Mouse (Mus musculus) intestine, embryonic 15.5 days (tissue): ENCODE data around the gene Kcnab1. TPM values are rescaled to one million over a fixed set of nuclear protein-coding genes. Genes with fewer than 3 reads are reported as not detected.

ENCODE experiments used
- ATAC-seq: fragments of 200-750 bp; cut with Nextera tagmentation; 2 replicates; pipeline ENCODE4 v1.8.0; 2017; ENCODE audit warnings: moderate TSS enrichment, moderate library complexity
- H3K27ac ChIP-seq: fragments of 300-500 bp; sonication (generic); 2 replicates; pipeline ENCODE4 v1.5.1; 2015; ENCODE audit warnings: mild to moderate bottlenecking, inconsistent platforms
- H3K27me3 ChIP-seq: fragments of 300-500 bp; sonication (generic); replicated peaks from 2 replicates; pipeline ENCODE4 v1.6.1; 2015; ENCODE audit warnings: inconsistent platforms
- H3K36me3 ChIP-seq: fragments of 300-500 bp; sonication (generic); 2 replicates; pipeline ENCODE4 v1.6.1; 2015; ENCODE audit warnings: inconsistent platforms
- H3K4me1 ChIP-seq: fragments of 300-500 bp; sonication (generic); replicated peaks from 2 replicates; pipeline ENCODE4 v1.6.1; 2015; ENCODE audit warnings: inconsistent platforms
- H3K4me2 ChIP-seq: fragments of 300-500 bp; sonication (generic); replicated peaks from 2 replicates; pipeline ENCODE4 v1.6.1; 2015; ENCODE audit warnings: mild to moderate bottlenecking, inconsistent platforms
- H3K4me3 ChIP-seq: fragments of 300-500 bp; sonication (generic); replicated peaks from 2 replicates; pipeline ENCODE4 v1.5.1; 2015; ENCODE audit warnings: inconsistent platforms
- H3K9ac ChIP-seq: fragments of 300-500 bp; sonication (generic); 2 replicates; pipeline ENCODE4 v1.6.1; 2015; ENCODE audit warnings: inconsistent platforms
- H3K9me3 ChIP-seq: fragments of 300-500 bp; sonication (generic); 2 replicates; pipeline ENCODE4 v1.6.1; 2016; ENCODE audit warnings: inconsistent platforms
- WGBS: fragments of 180-500 bp; shearing (Covaris S2); methylation state at CpG from one replicate; pipeline ENCODE4 v1.1.7; 2015; 5-methylcytosine and 5-hydroxymethylcytosine counted together
- polyA plus RNA-seq: library from polyadenylated mRNA; unstranded; fragments of >200 nt; fragmentation: Nextera tagmentation; extraction: Ambion mirVana; gene quantifications from 2 replicates; pipeline ENCODE4 v1.2.1, GENCODE M21; 2015

Gene Kcnab1
- polyA plus RNA-seq = 5.1 and 5.5 TPM in 2 replicates

- WGBS = under 1% methylated on average over 30 of the region's 30 CpGs
- H3K4me1 ChIP-seq = 0 out of 2 replicates have a peak, but pooled peaks cover 3% of the 10 kb centered on the region
Measured at GRCm38 (mm10) chr3:65108945-65109921, at the start of gene Kcnab1. TSS of gene Kcnab1 (plus strand) at chr3:65109384.

GRCm38 (mm10) chr3:65088295-65088694 lies 20.9 kb upstream of the Kcnab1 start:
- Histone ChIP-seq H3K27me3 (no peaks in the 10 kb centered on the region), H3K27ac (no peak overlapping the region), H3K4me2 (no peak overlapping the region), H3K36me3 (no peaks in the 10 kb centered on the region), H3K9me3 (no peaks in the 10 kb centered on the region), H3K4me3 (no peak overlapping the region), H3K4me1 (no peaks in the 10 kb centered on the region), H3K9ac (no peak overlapping the region)
- WGBS = 89% methylated on average over 2 of the region's 2 CpGs
- no peak for ATAC-seq

More at GRCm38 (mm10) chr3:65108945-65109921, at the start of gene Kcnab1:
- Histone ChIP-seq H3K27me3 (0 out of 2 replicates have a peak, but pooled peaks cover 7% of the 10 kb centered on the region), H3K9ac (peak within 1 kb of the TSS; percentile 33), H3K9me3 (no peaks in the 10 kb centered on the region), H3K27ac (no peak within 1 kb of the TSS), H3K4me2 (peak within 1 kb of the TSS; percentile 79), H3K4me3 (peak within 1 kb of the TSS; percentile 37), H3K36me3 (no peaks in the 10 kb centered on the region)
- ATAC-seq = peak; percentile 77

- H3K27me3 ChIP-seq = 0 out of 2 replicates have a peak, but pooled peaks cover 6% of the 10 kb centered on the region
- H3K4me2 ChIP-seq = no peak overlapping the region
- H3K36me3 ChIP-seq = no peaks in the 10 kb centered on the region
- H3K4me3 ChIP-seq = no peak overlapping the region
- H3K27ac ChIP-seq = no peak overlapping the region
- no peaks in the 10 kb centered on the region for H3K4me1 ChIP-seq
- H3K9me3 ChIP-seq = no peaks in the 10 kb centered on the region
- WGBS = 46% methylated on average over 6 of the region's 6 CpGs
- H3K9ac ChIP-seq = no peak overlapping the region
- no peak for ATAC-seq
Measured at GRCm38 (mm10) chr3:65104117-65104516, 5.1 kb upstream of the Kcnab1 start.

- Histone ChIP-seq H3K4me1 (0 out of 2 replicates have a peak, but pooled peaks cover 3% of the 10 kb centered on the region), H3K9ac (no peak overlapping the region), H3K9me3 (no peaks in the 10 kb centered on the region), H3K27ac (no peak overlapping the region), H3K4me3 (no peak overlapping the region), H3K4me2 (peak overlapping the region; percentile 79), H3K27me3 (0 out of 2 replicates have a peak, but pooled peaks cover 7% of the 10 kb centered on the region), H3K36me3 (no peaks in the 10 kb centered on the region)
- no peak for ATAC-seq
- WGBS = 60% methylated on average over 9 of the region's 9 CpGs
Measured at GRCm38 (mm10) chr3:65110190-65110589, 1.0 kb downstream of the Kcnab1 start.

GRCm38 (mm10) chr3:65111176-65111575 lies 2.0 kb downstream of the Kcnab1 start:
- no peaks in the 10 kb centered on the region for H3K36me3 ChIP-seq
- H3K4me1 ChIP-seq = 0 out of 2 replicates have a peak, but pooled peaks cover 3% of the 10 kb centered on the region
- H3K9me3 ChIP-seq = no peaks in the 10 kb centered on the region
- H3K4me3 ChIP-seq = no peak overlapping the region
- H3K27ac ChIP-seq = no peak overlapping the region
- H3K27me3 ChIP-seq = 0 out of 2 replicates have a peak, but pooled peaks cover 7% of the 10 kb centered on the region
- no peak for ATAC-seq
- no peak overlapping the region for H3K4me2 ChIP-seq
- no peak overlapping the region for H3K9ac ChIP-seq
- WGBS = 96% methylated on average over 2 of the region's 2 CpGs

DNA sequence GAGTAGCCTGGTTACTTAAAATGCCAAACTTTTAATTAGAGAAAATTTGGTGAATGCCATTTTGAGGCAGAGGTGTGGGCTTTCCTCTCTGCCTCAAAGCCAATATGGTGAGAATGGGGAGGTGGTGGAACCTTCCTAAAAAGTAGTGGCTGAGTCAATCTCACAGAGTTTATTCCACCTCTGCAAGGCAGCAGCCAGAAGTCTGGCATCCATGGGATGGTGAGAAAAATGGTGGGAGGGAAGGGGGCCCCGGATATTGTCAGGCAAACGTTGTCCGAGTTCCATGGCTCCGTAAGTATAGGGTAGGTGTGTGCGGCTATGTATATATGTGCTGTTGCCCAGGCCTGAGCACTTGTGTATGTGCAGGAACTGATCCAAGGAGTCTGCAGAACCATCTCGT lies 6.0 kb downstream of the Kcnab1 start:
- no peaks in the 10 kb centered on the region for H3K9me3 ChIP-seq
- H3K4me3 ChIP-seq = no peak overlapping the region
- ATAC-seq = no peak
- H3K27ac ChIP-seq = no peak overlapping the region
- H3K4me1 ChIP-seq = no peaks in the 10 kb centered on the region
- no peak overlapping the region for H3K9ac ChIP-seq
- no peaks in the 10 kb centered on the region for H3K36me3 ChIP-seq
- WGBS = 83% methylated on average over 6 of the region's 6 CpGs
- no peak overlapping the region for H3K4me2 ChIP-seq
- H3K27me3 ChIP-seq = no peaks in the 10 kb centered on the region

DNA sequence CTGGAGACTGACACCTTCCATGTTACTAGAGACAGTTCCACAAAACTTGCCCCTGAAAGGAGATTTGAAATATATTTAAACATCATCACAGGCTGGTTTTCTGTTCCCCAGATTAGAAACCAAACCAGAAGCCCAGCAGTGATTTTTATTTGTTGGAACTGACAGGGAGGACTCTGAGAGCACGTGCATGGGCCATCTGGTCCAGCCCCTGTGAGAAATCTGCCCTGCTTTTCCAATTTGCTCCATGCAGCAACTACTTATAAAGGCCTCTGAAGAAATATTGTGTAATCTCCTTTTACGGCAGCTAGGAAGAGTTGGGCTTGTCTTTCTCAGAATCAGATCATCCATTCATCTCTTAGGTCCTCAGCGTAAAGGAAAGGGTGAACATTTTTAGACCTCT lies 7.8 kb downstream of the Kcnab1 start:
- H3K36me3 ChIP-seq = no peaks in the 10 kb centered on the region
- no peak for ATAC-seq
- H3K4me2 ChIP-seq = no peak overlapping the region
- no peak overlapping the region for H3K9ac ChIP-seq
- 69% methylated on average over 3 of the region's 3 CpGs for WGBS
- no peak overlapping the region for H3K27ac ChIP-seq
- no peaks in the 10 kb centered on the region for H3K4me1 ChIP-seq
- H3K9me3 ChIP-seq = no peaks in the 10 kb centered on the region
- H3K27me3 ChIP-seq = no peaks in the 10 kb centered on the region
- no peak overlapping the region for H3K4me3 ChIP-seq

DNA sequence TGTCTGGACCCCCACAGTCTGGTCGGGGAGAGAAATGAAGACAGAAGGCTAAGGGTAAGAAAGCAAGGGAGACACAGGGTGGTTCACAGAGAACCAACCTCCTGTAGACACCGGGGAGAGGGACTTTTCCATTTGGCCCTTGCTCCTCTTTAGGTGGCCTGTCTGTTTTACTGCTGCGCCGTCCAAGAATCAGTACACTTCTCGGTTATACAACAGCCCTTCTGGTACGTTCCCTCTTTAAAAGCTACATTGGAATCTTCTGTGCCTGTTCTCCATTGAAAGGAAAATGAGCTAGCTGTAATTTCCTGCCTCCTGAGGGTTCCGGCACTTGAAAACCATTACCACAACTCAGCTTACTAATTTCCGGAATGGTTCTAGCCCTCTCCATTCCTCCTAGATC lies 8.2 kb downstream of the Kcnab1 start:
- Histone ChIP-seq H3K9me3 (no peaks in the 10 kb centered on the region), H3K4me1 (no peaks in the 10 kb centered on the region)

DNA sequence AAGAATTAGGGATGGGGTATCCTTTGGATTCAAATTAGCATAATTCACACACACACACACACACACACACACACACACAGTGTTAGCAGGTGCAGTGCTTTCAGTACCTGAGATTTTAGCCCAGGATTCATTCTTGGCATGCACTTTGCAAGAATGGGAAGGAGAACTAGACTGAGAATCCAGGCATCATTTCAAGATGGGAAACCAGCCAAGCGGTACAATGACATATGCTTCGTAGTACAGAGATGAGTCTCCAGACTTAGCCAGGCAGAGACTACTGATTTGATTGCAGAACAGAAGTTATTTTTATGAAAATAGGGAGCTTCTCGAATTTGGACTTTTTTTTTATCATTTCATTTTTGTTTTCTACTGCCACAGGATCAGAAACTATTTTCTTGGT lies 15.8 kb downstream of the Kcnab1 start:
- H3K4me3 ChIP-seq = no peak overlapping the region
- H3K36me3 ChIP-seq = no peaks in the 10 kb centered on the region
- no peaks in the 10 kb centered on the region for H3K9me3 ChIP-seq
- no peaks in the 10 kb centered on the region for H3K27me3 ChIP-seq
- no peak overlapping the region for H3K9ac ChIP-seq
- 64% methylated on average over 3 of the region's 3 CpGs for WGBS
- H3K27ac ChIP-seq = no peak overlapping the region
- H3K4me2 ChIP-seq = no peak overlapping the region
- no peak for ATAC-seq
- no peaks in the 10 kb centered on the region for H3K4me1 ChIP-seq

More for the DNA sequence above, 8.2 kb downstream of the Kcnab1 start:
- no peak overlapping the region for H3K27ac ChIP-seq
- no peaks in the 10 kb centered on the region for H3K27me3 ChIP-seq
- no peaks in the 10 kb centered on the region for H3K36me3 ChIP-seq
- no peak overlapping the region for H3K4me3 ChIP-seq
- ATAC-seq = no peak
- H3K9ac ChIP-seq = no peak overlapping the region
- 84% methylated on average over 8 of the region's 8 CpGs for WGBS
- H3K4me2 ChIP-seq = no peak overlapping the region

- no peaks in the 10 kb centered on the region for H3K27me3 ChIP-seq
- ATAC-seq = no peak
- no peaks in the 10 kb centered on the region for H3K36me3 ChIP-seq
- WGBS = 91% methylated on average over 1 of the region's 1 CpGs
- H3K4me3 ChIP-seq = no peak overlapping the region
- H3K4me1 ChIP-seq = no peaks in the 10 kb centered on the region
- no peak overlapping the region for H3K27ac ChIP-seq
- H3K4me2 ChIP-seq = no peak overlapping the region
- H3K9me3 ChIP-seq = no peaks in the 10 kb centered on the region
- no peak overlapping the region for H3K9ac ChIP-seq
Measured at GRCm38 (mm10) chr3:65129625-65130024, 20.4 kb downstream of the Kcnab1 start.

DNA sequence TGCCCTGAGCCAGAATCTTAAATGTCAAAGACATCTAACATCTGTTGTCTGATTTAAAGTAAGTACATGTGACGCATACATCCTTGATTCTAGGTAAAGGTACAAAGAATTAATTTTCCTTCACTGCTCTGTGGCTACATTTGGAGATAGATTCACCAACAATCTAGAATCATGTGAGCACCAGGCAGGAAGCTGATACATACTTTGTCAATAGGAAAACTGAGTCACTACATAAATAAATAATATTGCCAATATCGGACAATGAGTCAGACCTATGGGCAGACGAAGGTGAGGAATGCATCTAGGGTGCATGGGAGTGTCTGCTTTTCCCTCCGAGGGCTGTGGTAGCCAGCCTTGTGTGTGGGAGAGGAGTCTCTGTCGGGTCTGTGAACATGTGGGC lies 25.7 kb downstream of the Kcnab1 start:
- Histone ChIP-seq H3K36me3 (no peaks in the 10 kb centered on the region), H3K9ac (no peak overlapping the region), H3K27me3 (no peaks in the 10 kb centered on the region), H3K4me3 (no peak overlapping the region), H3K9me3 (no peaks in the 10 kb centered on the region), H3K27ac (no peak overlapping the region), H3K4me2 (no peak overlapping the region), H3K4me1 (no peaks in the 10 kb centered on the region)
- 69% methylated on average over 5 of the region's 5 CpGs for WGBS
- ATAC-seq = no peak

- Histone ChIP-seq H3K27me3 (no peaks in the 10 kb centered on the region), H3K4me1 (no peaks in the 10 kb centered on the region), H3K4me2 (no peak overlapping the region), H3K9ac (no peak overlapping the region), H3K9me3 (no peaks in the 10 kb centered on the region), H3K27ac (no peak overlapping the region), H3K4me3 (no peak overlapping the region), H3K36me3 (no peaks in the 10 kb centered on the region)
- no peak for ATAC-seq
- 56% methylated on average over 5 of the region's 5 CpGs for WGBS
Measured at GRCm38 (mm10) chr3:65136897-65137296, 27.7 kb downstream of the Kcnab1 start.
